Mouse (Mus musculus) neural tube, embryonic 14.5 days (tissue): ENCODE data around the gene Olfr771. TPM values are rescaled to one million over a fixed set of nuclear protein-coding genes. Genes with fewer than 3 reads are reported as not detected.
"Not testable (repeated sequence)": the region's sequence is repeated elsewhere in the genome, so short reads cannot be mapped to it uniquely, and the experiment has no call there.

Experiments
- ATAC-seq: fragments of 200-750 bp; cut with Nextera tagmentation; 2 replicates; pipeline ENCODE4 v1.8.0; 2017; ENCODE audit warnings: low read depth, mild to moderate bottlenecking, moderate TSS enrichment, moderate library complexity
- H3K27ac ChIP-seq: fragments of 300-500 bp; sonication (generic); 2 replicates; pipeline ENCODE4 v1.5.1; 2014; ENCODE audit warnings: low read depth, mild to moderate bottlenecking, control low read depth, low read length, moderate library complexity, mixed read lengths
- H3K27me3 ChIP-seq: fragments of 300-500 bp; sonication (generic); 2 replicates; pipeline ENCODE4 v1.6.1; 2014; ENCODE audit warnings: low read length; ENCODE audit not compliant: control insufficient read depth, insufficient read depth
- H3K36me3 ChIP-seq: fragments of 300-500 bp; sonication (generic); 2 replicates; pipeline ENCODE4 v1.6.1; 2014; ENCODE audit warnings: low read length, mixed read lengths; ENCODE audit not compliant: control insufficient read depth, insufficient read depth
- H3K4me1 ChIP-seq: fragments of 300-500 bp; sonication (generic); 2 replicates; pipeline ENCODE4 v1.6.1; 2014; ENCODE audit warnings: low read length; ENCODE audit not compliant: control insufficient read depth, insufficient read depth
- H3K4me2 ChIP-seq: fragments of 300-500 bp; sonication (generic); 2 replicates; pipeline ENCODE4 v1.6.1; 2014; ENCODE audit warnings: mild to moderate bottlenecking, low read depth, low read length, control low read depth
- H3K4me3 ChIP-seq: fragments of 300-500 bp; sonication (generic); 2 replicates; pipeline ENCODE4 v1.5.1; 2014; ENCODE audit warnings: low read depth, low read length, control low read depth, mixed read lengths
- H3K9ac ChIP-seq: fragments of 300-500 bp; sonication (generic); replicated peaks from 2 replicates; pipeline ENCODE4 v1.6.1; 2014; ENCODE audit warnings: low read depth, mild to moderate bottlenecking, control low read depth, low read length, mixed read lengths
- H3K9me3 ChIP-seq: fragments of 300-500 bp; sonication (generic); 2 replicates; pipeline ENCODE4 v1.6.1; 2016; ENCODE audit warnings: low read length; ENCODE audit not compliant: control insufficient read depth
- WGBS: fragments of 180-500 bp; shearing (Covaris S2); extraction: QIAGEN DNeasy Blood & Tissue Kit; methylation state at CpG from one replicate; pipeline ENCODE4 v1.1.7; 2014; 5-methylcytosine and 5-hydroxymethylcytosine counted together
- polyA plus RNA-seq: library from polyadenylated mRNA; unstranded; fragments of >200 nt; fragmentation: Nextera tagmentation; extraction: Ambion mirVana; gene quantifications from 2 replicates; pipeline ENCODE4 v1.2.1, GENCODE M21; 2014

The Olfr771 gene
- polyA plus RNA-seq = not detected in 2 replicates

GRCm38 (mm10) chr10:129164651-129165050 is at the start of gene Olfr771:
Gene Olfr771 (minus strand): TSS chr10:129164751.
- Histone ChIP-seq H3K36me3 (no peaks in the 10 kb centered on the region), H3K27ac (no peak within 1 kb of the TSS), H3K4me1 (no peaks in the 10 kb centered on the region), H3K27me3 (no peaks in the 10 kb centered on the region), H3K4me2 (no peak within 1 kb of the TSS), H3K9me3 (no peaks in the 10 kb centered on the region), H3K9ac (no peak within 1 kb of the TSS), H3K4me3 (no peak within 1 kb of the TSS)
- 100% methylated on average over 1 of the region's 1 CpGs for WGBS
- ATAC-seq = no peak

GRCm38 (mm10) chr10:129187319-129187718 is 22.8 kb upstream of the Olfr771 start, which contains the start of gene Olfr773:
Gene Olfr773 (minus strand): TSS chr10:129187419.
- H3K27ac ChIP-seq, H3K9ac ChIP-seq, H3K4me2 ChIP-seq, H3K9me3 ChIP-seq, H3K36me3 ChIP-seq, ATAC-seq, H3K4me1 ChIP-seq, H3K4me3 ChIP-seq, H3K27me3 ChIP-seq: not testable (repeated sequence)

GRCm38 (mm10) chr10:129177821-129178220 is 13.3 kb upstream of the Olfr771 start, which contains the start of gene Olfr772:
Gene Olfr772 (minus strand): TSS chr10:129177921.
- WGBS = 94% methylated on average over 3 of the region's 4 CpGs
- H3K4me2 ChIP-seq, H3K4me1 ChIP-seq, H3K9me3 ChIP-seq, H3K4me3 ChIP-seq, H3K9ac ChIP-seq, H3K27me3 ChIP-seq, H3K27ac ChIP-seq, ATAC-seq, H3K36me3 ChIP-seq: not testable (repeated sequence)

GRCm38 (mm10) chr10:129138898-129139297 is 25.7 kb downstream of the Olfr771 start, which contains the start of gene Olfr770:
Gene Olfr770 (minus strand): TSS chr10:129138998.
- no peak for ATAC-seq
- Histone ChIP-seq H3K9ac (no peak within 1 kb of the TSS), H3K36me3 (no peaks in the 10 kb centered on the region), H3K4me2 (no peak within 1 kb of the TSS), H3K27me3 (no peaks in the 10 kb centered on the region), H3K4me1 (no peaks in the 10 kb centered on the region), H3K4me3 (no peak within 1 kb of the TSS), H3K27ac (no peak within 1 kb of the TSS), H3K9me3 (no peaks in the 10 kb centered on the region)
- 72% methylated on average over 2 of the region's 2 CpGs for WGBS

GRCm38 (mm10) chr10:129117761-129118160 is 46.8 kb downstream of the Olfr771 start, which contains the start of gene Olfr769:
Gene Olfr769 (minus strand): TSS chr10:129117861.
- no peaks in the 10 kb centered on the region for H3K4me1 ChIP-seq
- 79% methylated on average over 2 of the region's 2 CpGs for WGBS

GRCm38 (mm10) chr10:129115146-129115545 is 49.4 kb downstream of the Olfr771 start:
- WGBS = 94% methylated on average over 3 of the region's 3 CpGs
- H3K9ac ChIP-seq = no peak overlapping the region
- no peak overlapping the region for H3K4me2 ChIP-seq
- H3K36me3 ChIP-seq = no peaks in the 10 kb centered on the region
- no peaks in the 10 kb centered on the region for H3K4me1 ChIP-seq
- no peak overlapping the region for H3K27ac ChIP-seq
- H3K27me3 ChIP-seq = no peaks in the 10 kb centered on the region
- H3K9me3 ChIP-seq = no peaks in the 10 kb centered on the region
- no peak for ATAC-seq
- H3K4me3 ChIP-seq = no peak overlapping the region

More at GRCm38 (mm10) chr10:129117761-129118160, 46.8 kb downstream of the Olfr771 start, which contains the start of gene Olfr769:
- no peak for ATAC-seq
- Histone ChIP-seq H3K27ac (no peak within 1 kb of the TSS), H3K9me3 (no peaks in the 10 kb centered on the region), H3K9ac (no peak within 1 kb of the TSS), H3K27me3 (no peaks in the 10 kb centered on the region), H3K4me3 (no peak within 1 kb of the TSS), H3K36me3 (no peaks in the 10 kb centered on the region), H3K4me2 (no peak within 1 kb of the TSS)

Other genes with a start within 250 kb of the Olfr771 start
- gene Rdh5, start 241.9 kb downstream of the Olfr771 start, polyA plus RNA-seq = 18.4 and 19.7 TPM in 2 replicates
- 258 and 280 TPM in 2 replicates for gene Bloc1s1, start 240.7 kb downstream of the Olfr771 start, polyA plus RNA-seq
- 3.3 and 10.3 TPM in 2 replicates for gene Itga7, start 230.9 kb downstream of the Olfr771 start, polyA plus RNA-seq
- gene Mettl7b, start 203.8 kb downstream of the Olfr771 start, polyA plus RNA-seq = not detected in 2 replicates
- gene Olfr9, start 175.3 kb downstream of the Olfr771 start, polyA plus RNA-seq = not detected in 2 replicates
- gene Olfr763, start 154.0 kb downstream of the Olfr771 start, polyA plus RNA-seq = not detected in 2 replicates
- not detected in 2 replicates for gene Olfr764-ps1, start 124.9 kb downstream of the Olfr771 start, polyA plus RNA-seq
- not detected in 2 replicates for gene Olfr765, start 114.8 kb downstream of the Olfr771 start, polyA plus RNA-seq
- gene Olfr766-ps1, start 95.8 kb downstream of the Olfr771 start, polyA plus RNA-seq = not detected in 2 replicates
- not detected in 2 replicates for gene Olfr767, start 81.8 kb downstream of the Olfr771 start, polyA plus RNA-seq
- not detected in 2 replicates for gene Olfr768, start 65.4 kb downstream of the Olfr771 start, polyA plus RNA-seq
- not detected in 2 replicates for gene Olfr769, start 46.9 kb downstream of the Olfr771 start, polyA plus RNA-seq
- not detected in 2 replicates for gene Olfr770, start 25.8 kb downstream of the Olfr771 start, polyA plus RNA-seq
- gene Olfr772, start 13.2 kb upstream of the Olfr771 start, polyA plus RNA-seq = not detected in 2 replicates
- gene Olfr773, start 22.7 kb upstream of the Olfr771 start, polyA plus RNA-seq = not detected in 2 replicates
- gene Olfr774, start 71.5 kb upstream of the Olfr771 start, polyA plus RNA-seq = not detected in 2 replicates
- not detected in 2 replicates for gene Olfr775, start 83.7 kb upstream of the Olfr771 start, polyA plus RNA-seq
- not detected in 2 replicates for gene Olfr776, start 94.4 kb upstream of the Olfr771 start, polyA plus RNA-seq
- not detected in 2 replicates for gene Olfr777, start 106.7 kb upstream of the Olfr771 start, polyA plus RNA-seq
- not detected in 2 replicates for gene Olfr780, start 153.4 kb upstream of the Olfr771 start, polyA plus RNA-seq
- gene Olfr781, start 164.1 kb upstream of the Olfr771 start, polyA plus RNA-seq = not detected in 2 replicates
- gene Olfr782, start 184.1 kb upstream of the Olfr771 start, polyA plus RNA-seq = not detected in 2 replicates
- 0.11 and 0.22 TPM in 2 replicates for gene Olfr784, start 219.3 kb upstream of the Olfr771 start, polyA plus RNA-seq
- gene Olfr785, start 240.7 kb upstream of the Olfr771 start, polyA plus RNA-seq = not detected in 2 replicates